Mouse (Mus musculus): ENCODE results near the gene F5.

The F5 gene

GRCm38 (mm10) chr1:164151387-164152088 is at the start of gene F5:
Gene F5, plus strand, starts transcription at chr1:164151838.
- DNase-seq = no peak

- DNase-seq = no peak
Measured at GRCm38 (mm10) chr1:164109763-164110162, 41.9 kb upstream of the F5 start.

- DNase-seq = no peak
Measured at GRCm38 (mm10) chr1:164110591-164111329, 40.9 kb upstream of the F5 start.

GRCm38 (mm10) chr1:164114280-164114679 is 37.4 kb upstream of the F5 start:
- DNase-seq = no peak

- no peak for DNase-seq
Measured at GRCm38 (mm10) chr1:164114947-164115493, 36.6 kb upstream of the F5 start, which contains the start of gene Selp. Gene Selp, plus strand, starts transcription at chr1:164115264.

GRCm38 (mm10) chr1:164115647-164116046 is 36.0 kb upstream of the F5 start:
- no peak for DNase-seq

GRCm38 (mm10) chr1:164117869-164118268 is 33.8 kb upstream of the F5 start:
- DNase-seq = no peak

- DNase-seq = no peak
Measured at GRCm38 (mm10) chr1:164119892-164120776, 31.5 kb upstream of the F5 start.

GRCm38 (mm10) chr1:164120777-164121158 is 30.9 kb upstream of the F5 start:
- no peak for DNase-seq

- no peak for DNase-seq
Measured at GRCm38 (mm10) chr1:164123836-164124235, 27.8 kb upstream of the F5 start.

GRCm38 (mm10) chr1:164130013-164130412 is 21.6 kb upstream of the F5 start:
- DNase-seq = no peak

GRCm38 (mm10) chr1:164132609-164133008 is 19.0 kb upstream of the F5 start:
- no peak for DNase-seq

GRCm38 (mm10) chr1:164134101-164134500 is 17.5 kb upstream of the F5 start:
- no peak for DNase-seq

GRCm38 (mm10) chr1:164135360-164135759 is 16.3 kb upstream of the F5 start:
- no peak for DNase-seq

- DNase-seq = no peak
Measured at GRCm38 (mm10) chr1:164135960-164136359, 15.7 kb upstream of the F5 start.

GRCm38 (mm10) chr1:164136636-164137035 is 15.0 kb upstream of the F5 start:
- DNase-seq = no peak

GRCm38 (mm10) chr1:164138365-164139130 is 13.1 kb upstream of the F5 start:
- peak; percentile 3 for DNase-seq

- DNase-seq = no peak
Measured at GRCm38 (mm10) chr1:164139464-164139863, 12.2 kb upstream of the F5 start.

- no peak for DNase-seq
Measured at GRCm38 (mm10) chr1:164149083-164149482, 2.6 kb upstream of the F5 start.

- no peak for DNase-seq
Measured at GRCm38 (mm10) chr1:164152836-164153235, 1.2 kb downstream of the F5 start.

GRCm38 (mm10) chr1:164154983-164155382 is 3.3 kb downstream of the F5 start:
- no peak for DNase-seq

GRCm38 (mm10) chr1:164158571-164158970 is 6.9 kb downstream of the F5 start:
- DNase-seq = no peak

Data from cerebellum, adult 11-12 months (tissue).